Mouse (Mus musculus) ES-E14 (cell line): ENCODE results near the gene Apoa2.

Source experiments
- CHD2 ChIP-seq: IDR thresholded peaks from 2 replicates; pipeline ENCODE4 v1.6.1; 2014; ENCODE audit warnings: mild to moderate bottlenecking, low read depth, low read length, inconsistent platforms
- HCFC1 ChIP-seq: IDR thresholded peaks from 2 replicates; pipeline ENCODE4 v1.6.1; 2012; ENCODE audit warnings: low read length, inconsistent platforms, borderline replicate concordance; ENCODE audit not compliant: insufficient read depth
- ZC3H11A ChIP-seq: IDR thresholded peaks from 2 replicates; pipeline ENCODE4 v1.6.1; 2012; ENCODE audit warnings: low read depth, mild to moderate bottlenecking, inconsistent platforms, low read length, borderline replicate concordance

DNA sequence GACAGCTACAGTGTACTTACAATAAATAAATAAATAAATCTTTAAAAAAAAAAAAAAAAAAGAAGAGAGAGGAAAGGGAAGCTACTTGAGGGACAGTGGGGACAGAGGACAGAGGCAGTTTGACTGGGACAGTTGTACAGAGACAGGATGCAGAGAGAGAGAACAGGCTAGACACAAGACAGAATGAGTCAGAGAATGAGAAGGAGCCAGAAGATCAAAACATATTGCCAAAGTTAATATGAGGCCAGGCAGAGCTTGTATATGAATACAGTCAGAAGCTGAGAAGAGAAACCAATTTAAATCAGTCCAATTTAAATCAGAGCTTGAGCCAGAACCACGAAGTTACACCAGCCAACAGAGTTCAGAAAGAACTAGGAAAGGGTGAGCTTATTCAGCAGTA, 43.5 kb downstream of the Apoa2 start:
- TF ChIP-seq HCFC1 (no peak), ZC3H11A (no peak), CHD2 (no peak)
